Mouse (Mus musculus) CH12.LX (cell line): ENCODE measurements at regions not wholly inside any gene's neighbourhood (a gene's known extent, or its start where the extent isn't known, plus 50 kb on each side); places are given as distances from the start of the nearest gene placed in this dataset.

Experiments used
- DNase-seq: peaks from one replicate; pipeline ENCODE4 v3.0.0-alpha.2; 2013; ENCODE audit errors: extremely low read depth
- H3K27ac ChIP-seq: 2 replicates; pipeline ENCODE4 v1.5.1; 2012; ENCODE audit warnings: low read depth, mild to moderate bottlenecking, control low read depth, moderate library complexity; ENCODE audit not compliant: insufficient read depth
- H3K27me3 ChIP-seq: replicated peaks from 2 replicates; pipeline ENCODE3; 2012; ENCODE audit warnings: inconsistent platforms
- H3K36me3 ChIP-seq, 2 experiments: replicated peaks in 1 of 2; 2 replicates each; pipeline versions ENCODE3 to v1.6.1; 2012; ENCODE audit warnings: inconsistent platforms in 1 of 2, low read length in 1 of 2, mild to moderate bottlenecking in 1 of 2, mixed read lengths in 1 of 2, moderate library complexity in 1 of 2; ENCODE audit not compliant: control insufficient read depth in 1 of 2, insufficient read depth in 1 of 2
- H3K4me1 ChIP-seq, 2 experiments: 2 replicates each; pipeline ENCODE4 v1.6.1; 2012; ENCODE audit warnings: inconsistent platforms in 1 of 2, moderate library complexity in 1 of 2; ENCODE audit not compliant: insufficient read depth in 2 of 2, control insufficient read depth in 1 of 2
- H3K4me2 ChIP-seq: 2 replicates; pipeline ENCODE4 v1.6.1; 2012; ENCODE audit warnings: low read depth, mild to moderate bottlenecking, control low read depth; ENCODE audit not compliant: poor library complexity, insufficient read depth, severe bottlenecking
- H3K4me3 ChIP-seq, 3 experiments: fragments of 150-350 bp in 1 of 3; sonication (generic) in 1 of 3; replicated peaks in 1 of 3; 2 replicates each; pipeline versions ENCODE3 to v1.5.1; 2011 to 2012; ENCODE audit warnings: low read depth in 2 of 3, low read length in 2 of 3, mild to moderate bottlenecking in 2 of 3, moderate library complexity in 2 of 3, control low read depth in 1 of 3, improper control_type of control experiment in 1 of 3, inconsistent platforms in 1 of 3, mixed read lengths in 1 of 3; ENCODE audit not compliant: poor library complexity in 1 of 3
- H3K79me2 ChIP-seq: replicated peaks from 2 replicates; pipeline ENCODE4 v1.6.1; 2012; ENCODE audit warnings: mild to moderate bottlenecking, moderate library complexity; ENCODE audit not compliant: control insufficient read depth, poor library complexity, insufficient read depth, severe bottlenecking; ENCODE audit errors: extremely low read depth
- H3K9ac ChIP-seq: 2 replicates; pipeline ENCODE4 v1.6.1; 2012; ENCODE audit warnings: low read depth, mild to moderate bottlenecking, control low read depth, moderate library complexity; ENCODE audit not compliant: insufficient read depth
- H3K9me3 ChIP-seq: replicated peaks from 2 replicates; pipeline ENCODE3; 2012; ENCODE audit warnings: low read length, inconsistent platforms, mixed read lengths
- EP300 ChIP-seq: IDR thresholded peaks from 2 replicates; pipeline ENCODE4 v1.6.1; 2011; ENCODE audit warnings: low read length, improper control_type of control experiment
- ETS1 ChIP-seq: conservative IDR thresholded peaks from 2 replicates; pipeline ENCODE4 v1.6.1; 2012; ENCODE audit warnings: low read depth, mild to moderate bottlenecking, inconsistent platforms, low read length, improper control_type of control experiment, moderate library complexity
- HCFC1 ChIP-seq: IDR thresholded peaks from 2 replicates; pipeline ENCODE4 v1.6.1; 2012; ENCODE audit warnings: low read depth, mild to moderate bottlenecking, inconsistent platforms, low read length, improper control_type of control experiment
- IRF4 ChIP-seq: IDR thresholded peaks from 2 replicates; pipeline ENCODE4 v1.6.1; 2014; ENCODE audit warnings: low read depth, mild to moderate bottlenecking, inconsistent platforms, low read length, improper control_type of control experiment
- MAFK ChIP-seq: IDR thresholded peaks from 2 replicates; pipeline ENCODE4 v1.6.1; 2011; ENCODE audit warnings: low read length, improper control_type of control experiment; ENCODE audit not compliant: insufficient replicate concordance
- MYC ChIP-seq: IDR thresholded peaks from 2 replicates; pipeline ENCODE4 v1.6.1; 2011; ENCODE audit warnings: low read depth, mild to moderate bottlenecking, improper control_type of control experiment, low read length
- NELFE ChIP-seq: IDR thresholded peaks from 2 replicates; pipeline ENCODE4 v1.6.1; 2011; ENCODE audit warnings: low read depth, low read length, improper control_type of control experiment
- NRF1 ChIP-seq: IDR thresholded peaks from 2 replicates; pipeline ENCODE4 v1.6.1; 2014; ENCODE audit warnings: low read depth, mild to moderate bottlenecking, inconsistent platforms, low read length, improper control_type of control experiment, moderate library complexity
- PAX5 ChIP-seq: IDR thresholded peaks from 2 replicates; pipeline ENCODE4 v1.6.1; 2012; ENCODE audit warnings: low read length, inconsistent platforms, mixed read lengths
- POLR2A ChIP-seq: IDR thresholded peaks from 2 replicates; pipeline ENCODE4 v1.6.1; 2011; ENCODE audit warnings: low read depth, mild to moderate bottlenecking, improper control_type of control experiment, low read length
- POLR2AphosphoS2 ChIP-seq: IDR thresholded peaks from 2 replicates; pipeline ENCODE4 v1.6.1; 2011; ENCODE audit warnings: low read depth, low read length, improper control_type of control experiment
- RCOR1 ChIP-seq: conservative IDR thresholded peaks from 2 replicates; pipeline ENCODE4 v1.6.1; 2012; ENCODE audit warnings: low read depth, mild to moderate bottlenecking, inconsistent platforms, low read length, improper control_type of control experiment
- SMC3 ChIP-seq: IDR thresholded peaks from 2 replicates; pipeline ENCODE4 v1.6.1; 2011; ENCODE audit warnings: low read depth, low read length, improper control_type of control experiment
- TBP ChIP-seq: conservative IDR thresholded peaks from 2 replicates; pipeline ENCODE4 v1.6.1; 2011; ENCODE audit warnings: low read depth, low read length, improper control_type of control experiment
- USF1 ChIP-seq: IDR thresholded peaks from 2 replicates; pipeline ENCODE4 v1.6.1; 2014; ENCODE audit warnings: low read depth, mild to moderate bottlenecking, inconsistent platforms, low read length, improper control_type of control experiment
- USF2 ChIP-seq: conservative IDR thresholded peaks from 2 replicates; pipeline ENCODE4 v1.6.1; 2011; ENCODE audit warnings: low read depth, low read length, improper control_type of control experiment
- ZC3H11A ChIP-seq: IDR thresholded peaks from 2 replicates; pipeline ENCODE4 v1.6.1; 2012; ENCODE audit warnings: low read depth, mild to moderate bottlenecking, inconsistent platforms, low read length, improper control_type of control experiment
- ZKSCAN1 ChIP-seq: IDR thresholded peaks from 2 replicates; pipeline ENCODE4 v1.6.1; 2012; ENCODE audit warnings: low read depth, inconsistent platforms, low read length, improper control_type of control experiment, borderline replicate concordance
- ZNF384 ChIP-seq: IDR thresholded peaks from 2 replicates; pipeline ENCODE4 v1.6.1; 2012; ENCODE audit warnings: low read depth, low read length, improper control_type of control experiment, inconsistent platforms
- dilution Hi-C: fragments of 300-500 bp; cut with MboI; formaldehyde crosslinking; loops from 2 replicates; pipeline ENCODE4 v1.14.3; 2020; ENCODE audit warnings: low sequenced_read_pairs; ENCODE audit not compliant: extremely low pct_unique_long_range_greater_than_20kb, extremely low pct_ligation_motif_present
- in situ Hi-C: fragments of 300-500 bp; cut with MboI; formaldehyde crosslinking; loops from 3 replicates; pipeline ENCODE4 v1.14.3; 2019; ENCODE audit warnings: low sequenced_read_pairs, low pct_ligation_motif_present, low pct_unique_long_range_greater_than_20kb, mixed read lengths

DNA sequence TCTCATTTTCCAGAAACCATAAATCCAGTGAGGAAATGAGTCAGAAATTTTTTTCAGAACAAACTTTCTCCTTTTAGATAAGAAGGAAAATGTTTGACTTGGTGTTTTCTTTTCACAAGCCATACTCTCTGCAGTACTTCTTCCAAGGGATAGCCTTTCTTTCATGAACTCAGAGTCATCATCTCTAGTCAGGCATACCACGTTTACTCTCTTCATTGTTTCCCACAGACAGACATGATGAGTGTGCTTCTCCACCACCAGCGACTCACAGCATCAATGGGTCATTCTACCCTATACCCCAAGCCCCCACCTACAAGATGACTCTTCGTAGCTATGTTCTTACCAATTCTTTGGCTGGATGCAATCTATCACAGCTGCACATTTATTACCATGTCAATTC lies 97.1 kb upstream of the Zpld1 start:
- TF ChIP-seq TBP (no peak), MYC (no peak), USF2 (no peak), NELFE (no peak), ZKSCAN1 (no peak), POLR2A (no peak), ZNF384 (no peak), POLR2AphosphoS2 (no peak), ZC3H11A (no peak), PAX5 (no peak), IRF4 (no peak), SMC3 (no peak), MAFK (no peak), USF1 (no peak), HCFC1 (no peak), EP300 (no peak)
- H3K9ac ChIP-seq, result no peak overlapping the region
- H3K27me3 ChIP-seq, result no peaks in the 10 kb centered on the region
- no peak overlapping the region for H3K4me3 ChIP-seq
- no peak for DNase-seq
- no peaks in the 10 kb centered on the region for H3K79me2 ChIP-seq
- in situ Hi-C loops, result no loop called here
- no peaks in the 10 kb centered on the region for H3K9me3 ChIP-seq
- dilution Hi-C loops, result no loop called here
- no peaks in the 10 kb centered on the region for H3K4me1 ChIP-seq
- no peak overlapping the region for H3K27ac ChIP-seq
- H3K36me3 ChIP-seq, result no peaks in the 10 kb centered on the region
- H3K4me2 ChIP-seq, result no peak overlapping the region

DNA sequence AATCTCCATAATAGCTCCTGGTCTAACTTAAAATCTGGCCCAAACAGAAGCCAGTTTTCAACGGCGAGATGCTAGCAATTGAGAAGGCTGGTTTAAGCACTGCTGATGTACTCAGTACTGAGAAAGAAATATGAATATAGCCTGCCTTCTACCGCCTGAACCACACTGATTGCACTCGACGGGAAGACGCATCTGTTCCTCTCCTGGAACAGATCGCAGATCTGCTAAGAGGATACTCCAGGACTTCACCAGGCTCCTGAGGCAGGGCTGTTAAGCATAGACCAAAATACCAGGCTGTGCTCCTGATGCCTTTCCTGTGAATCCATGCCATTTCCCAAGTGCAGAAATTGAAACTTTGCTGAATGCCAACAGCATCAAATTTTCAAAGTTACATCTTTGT lies 92.6 kb upstream of the Zpld1 start:
- in situ Hi-C loops, result no loop called here
- TF ChIP-seq ETS1, result no peak
- no peak for TF ChIP-seq RCOR1
- TF ChIP-seq NRF1, result no peak
- TF ChIP-seq MAFK, result no peak
- Histone ChIP-seq H3K9me3 (no peaks in the 10 kb centered on the region), H3K4me2 (no peak overlapping the region), H3K4me3 (no peak overlapping the region), H3K9ac (no peak overlapping the region), H3K4me1 (no peaks in the 10 kb centered on the region), H3K27ac (no peak overlapping the region), H3K36me3 (no peaks in the 10 kb centered on the region), H3K79me2 (no peaks in the 10 kb centered on the region), H3K27me3 (no peaks in the 10 kb centered on the region)
- dilution Hi-C loops, result no loop called here
- no peak for DNase-seq
